Mouse (Mus musculus) cerebellum, adult 8-10 months (tissue): ENCODE measurements at regions not wholly inside any gene's neighbourhood (a gene's known extent, or its start where the extent isn't known, plus 50 kb on each side); places are given as distances from the start of the nearest gene placed in this dataset.

Source experiments
- DNase-seq: peaks from one replicate; pipeline ENCODE4 v3.0.0; 2022

DNA sequence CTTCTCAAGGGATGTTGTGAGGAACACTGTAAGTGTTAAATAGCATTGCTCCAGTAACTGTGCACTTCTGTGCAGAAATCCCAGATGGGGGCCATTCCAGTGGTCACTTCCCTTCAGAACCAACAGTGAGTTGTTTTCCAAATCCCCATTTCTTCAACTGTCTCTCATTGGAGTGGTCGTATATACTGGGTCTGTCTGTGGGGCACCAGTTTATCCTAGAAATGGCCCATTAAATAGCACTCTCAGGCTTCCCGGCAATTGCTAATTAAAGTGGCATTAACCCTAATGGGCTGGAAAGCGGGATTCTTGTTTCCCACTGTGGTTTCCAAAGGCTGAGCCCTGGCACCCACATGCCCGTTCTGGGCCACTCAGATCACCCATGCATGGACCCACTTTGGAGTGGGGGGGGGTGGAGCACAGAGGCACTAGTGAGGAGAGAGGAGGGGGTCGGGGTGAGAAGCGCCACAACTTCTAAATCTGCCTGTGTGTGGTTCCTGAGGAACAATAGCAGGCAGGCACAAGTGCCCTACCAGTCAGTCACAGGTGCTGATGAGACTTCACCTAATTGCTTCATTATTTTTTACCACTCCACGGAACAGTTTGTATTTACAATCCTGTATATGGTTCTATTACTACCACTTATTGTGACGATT, 78.1 kb downstream of the Fam204a start:
- DNase-seq = no peak

DNA sequence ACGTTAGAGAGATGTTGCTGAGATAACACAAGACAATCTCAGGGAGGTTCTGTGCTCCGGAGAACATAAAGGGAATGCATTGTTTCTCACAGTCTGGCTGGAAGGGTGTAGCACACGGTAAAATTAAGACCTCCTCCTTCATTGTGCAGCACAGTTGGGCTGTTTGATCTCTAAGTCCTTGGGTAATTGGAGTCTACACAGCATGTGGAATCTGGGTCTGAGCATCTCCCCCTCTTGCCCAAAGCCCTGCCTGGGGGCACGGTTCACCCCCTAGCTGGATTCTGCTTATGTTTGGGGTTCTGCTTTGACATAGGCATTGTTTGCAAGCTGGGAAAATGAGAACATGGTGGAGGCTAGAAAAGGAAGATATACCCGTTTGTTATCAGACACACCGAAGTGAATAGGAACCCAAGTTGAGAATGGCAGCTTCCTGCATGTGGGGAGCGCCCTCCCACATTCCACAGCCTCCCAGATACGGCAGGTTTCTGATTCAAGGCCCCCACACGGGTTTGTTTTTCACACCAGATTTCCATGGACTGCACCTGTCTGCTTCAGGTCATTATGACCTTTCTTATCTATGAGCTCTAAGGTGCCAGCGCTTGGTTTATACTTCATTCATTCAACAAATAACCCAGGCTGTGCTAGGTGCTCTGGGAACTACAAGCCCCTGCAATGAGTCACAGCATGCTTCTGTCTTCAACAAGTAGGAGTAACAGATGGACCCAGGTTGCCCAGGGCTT, 79.9 kb downstream of the Fam204a start:
- no peak for DNase-seq

DNA sequence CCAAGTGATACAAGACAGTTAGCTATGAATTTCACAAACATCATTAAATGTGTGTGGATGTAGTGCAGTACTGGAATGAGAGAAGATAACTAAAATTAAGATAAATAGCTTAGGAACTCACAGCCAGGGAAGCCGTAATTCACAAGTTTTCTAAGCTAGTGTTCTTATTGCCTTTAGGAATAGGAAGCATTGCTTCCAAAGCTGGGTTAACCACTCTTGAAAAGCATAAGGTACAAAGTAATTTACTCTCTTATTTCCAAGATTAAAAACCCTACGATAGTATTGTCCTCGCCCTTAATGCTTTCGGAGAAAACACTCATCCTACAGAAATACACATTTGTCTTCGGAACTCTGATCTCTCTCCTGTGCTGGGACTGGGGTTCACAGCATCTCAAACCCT, 81.3 kb downstream of the Fam204a start:
- no peak for DNase-seq

DNA sequence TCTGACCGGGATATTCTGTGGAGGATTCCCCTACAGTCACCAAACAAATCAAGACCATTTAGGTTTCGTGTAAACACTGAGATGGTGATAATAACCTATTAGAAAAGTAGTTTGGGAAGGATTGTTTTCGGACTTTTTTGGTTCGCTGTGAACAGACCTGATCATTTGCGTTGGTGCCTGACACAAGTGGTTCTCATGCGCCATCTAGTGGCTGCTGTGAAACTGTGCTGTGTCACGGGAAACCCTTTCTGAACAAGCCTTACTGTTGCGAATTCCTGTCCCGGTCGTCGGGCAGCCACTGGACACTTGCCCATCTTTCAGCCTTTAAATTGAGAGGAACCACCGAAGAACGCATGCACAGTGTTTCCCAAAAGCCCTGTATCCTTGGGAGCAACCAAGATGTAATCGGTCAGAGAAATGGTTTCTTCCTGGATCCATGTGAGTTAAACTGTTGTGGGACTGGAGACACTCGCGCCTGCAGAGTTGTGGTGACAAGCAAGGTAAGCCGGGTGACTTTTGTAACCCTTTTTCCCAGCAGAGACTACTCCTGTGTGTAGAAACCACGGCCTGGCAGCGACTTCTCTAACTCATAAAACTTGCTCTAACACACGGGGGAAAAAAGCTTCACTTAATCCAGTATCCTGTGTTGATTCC, 82.0 kb downstream of the Fam204a start:
- peak; percentile 73 for DNase-seq

DNA sequence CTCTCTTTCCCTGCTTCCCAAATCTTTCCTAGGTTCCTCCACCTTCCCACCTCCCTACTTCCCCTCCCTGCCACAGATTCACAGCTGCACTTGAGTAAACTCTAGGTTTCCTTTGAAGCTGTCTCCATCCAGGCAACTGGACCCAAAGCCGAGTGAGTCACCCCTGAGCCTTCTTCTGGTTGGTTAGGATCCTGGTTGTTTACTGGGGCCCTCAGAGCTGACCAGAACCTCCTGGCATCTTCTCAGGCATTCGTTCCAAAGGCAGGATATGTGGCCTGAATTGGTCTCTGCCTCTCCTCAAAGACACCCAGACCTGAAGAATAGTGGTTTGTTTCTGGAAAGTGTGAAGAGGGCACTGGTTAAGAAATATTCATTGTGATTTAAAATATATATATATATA, 87.6 kb downstream of the Fam204a start:
- no peak for DNase-seq

DNA sequence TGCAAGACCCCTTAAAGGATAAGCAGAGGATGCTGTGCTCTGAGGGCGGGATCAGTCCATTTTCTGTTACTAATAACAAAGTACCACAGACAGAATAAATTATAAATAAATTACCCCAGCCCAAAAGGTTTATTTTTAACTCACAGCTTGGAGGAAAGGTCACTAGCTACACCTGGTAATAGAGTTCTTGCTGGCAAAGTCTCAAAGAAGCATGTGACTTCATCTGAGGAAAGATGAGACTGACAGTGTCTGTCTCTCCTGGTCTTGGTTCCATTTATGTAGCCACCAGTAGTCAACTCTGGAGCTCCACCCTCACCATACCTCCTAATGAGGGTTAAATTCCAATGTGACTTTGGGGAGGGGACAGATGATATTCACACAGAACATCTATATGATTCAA, 90.0 kb downstream of the Fam204a start:
- no peak for DNase-seq

DNA sequence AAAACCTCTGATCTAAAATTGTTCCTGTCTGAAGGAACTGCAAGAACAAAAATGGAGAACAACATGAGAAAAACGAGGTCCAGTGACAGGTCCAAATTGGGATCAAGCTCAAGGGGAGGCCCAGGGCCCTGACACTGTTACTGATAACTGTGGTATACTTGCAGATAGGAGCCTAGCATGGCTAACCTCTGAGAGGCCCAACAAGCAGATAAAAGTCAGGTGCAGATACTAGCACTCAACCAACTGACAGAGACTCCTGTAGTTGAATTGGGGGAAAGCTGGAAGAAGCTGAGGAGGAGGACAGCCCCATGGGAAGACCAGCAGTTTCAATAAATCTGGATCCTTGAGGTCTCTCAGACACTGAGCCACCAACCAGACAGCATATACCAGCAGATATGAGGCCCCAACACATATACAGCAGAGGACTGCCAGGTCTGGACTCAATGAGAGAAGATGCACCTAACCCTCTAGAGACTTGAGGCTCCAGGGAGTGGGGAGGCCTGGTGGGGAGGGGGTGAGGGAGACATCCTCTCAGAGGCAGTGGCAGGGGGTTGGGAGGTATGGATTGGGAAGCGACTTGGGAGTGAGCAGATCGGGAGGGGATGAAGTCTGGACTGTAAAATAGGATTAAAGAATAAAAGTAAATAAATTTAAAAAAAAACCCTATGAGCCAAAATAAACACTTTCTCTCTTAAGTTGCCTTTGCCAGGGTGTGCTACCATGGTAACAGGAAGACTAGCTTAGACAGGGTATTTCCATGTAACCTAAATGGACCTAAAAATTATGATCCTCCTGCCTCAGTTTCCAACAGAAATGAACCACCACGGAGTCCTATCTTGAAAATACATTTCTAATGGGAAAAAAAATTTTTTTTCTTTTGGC, 91.8 kb downstream of the Fam204a start:
- no peak for DNase-seq

DNA sequence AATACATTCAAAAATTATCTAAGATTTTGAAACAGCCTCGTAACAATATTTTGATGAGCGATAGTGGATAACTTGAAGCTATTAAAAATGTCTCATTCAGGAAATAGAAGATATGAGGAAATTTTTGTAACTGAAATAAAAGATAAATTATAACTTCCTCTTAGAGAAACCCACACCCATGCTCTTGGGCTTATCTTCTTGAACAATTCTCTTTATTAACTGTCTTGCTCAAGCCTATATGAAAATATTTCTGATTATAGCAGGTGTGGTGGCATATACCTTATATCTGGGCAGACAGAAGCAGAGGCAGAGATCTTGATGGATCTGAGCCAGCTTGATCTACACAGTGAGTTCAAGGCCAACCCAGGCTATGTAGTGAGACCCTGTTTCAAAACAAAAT, 96.9 kb downstream of the Fam204a start:
- DNase-seq = no peak

DNA sequence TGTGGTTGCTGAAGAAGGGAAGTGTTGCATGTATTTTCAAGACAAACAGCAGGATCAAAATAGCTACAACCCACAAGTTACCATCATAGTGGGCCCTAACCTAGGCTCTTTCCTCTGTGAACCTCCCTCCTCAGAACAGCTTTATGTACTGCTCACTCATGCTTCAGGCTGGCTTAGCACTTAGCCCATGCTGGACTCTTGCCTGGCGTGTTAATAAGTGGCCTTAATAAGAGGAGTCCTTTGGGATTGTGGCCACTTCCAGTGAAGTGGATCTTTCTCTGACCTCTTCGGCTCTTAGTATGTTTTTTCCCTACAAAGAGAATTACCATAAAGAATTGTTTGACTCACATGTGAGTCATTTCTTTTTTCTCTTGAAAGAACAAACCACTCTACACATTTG, 101.9 kb downstream of the Fam204a start:
- DNase-seq = no peak

DNA sequence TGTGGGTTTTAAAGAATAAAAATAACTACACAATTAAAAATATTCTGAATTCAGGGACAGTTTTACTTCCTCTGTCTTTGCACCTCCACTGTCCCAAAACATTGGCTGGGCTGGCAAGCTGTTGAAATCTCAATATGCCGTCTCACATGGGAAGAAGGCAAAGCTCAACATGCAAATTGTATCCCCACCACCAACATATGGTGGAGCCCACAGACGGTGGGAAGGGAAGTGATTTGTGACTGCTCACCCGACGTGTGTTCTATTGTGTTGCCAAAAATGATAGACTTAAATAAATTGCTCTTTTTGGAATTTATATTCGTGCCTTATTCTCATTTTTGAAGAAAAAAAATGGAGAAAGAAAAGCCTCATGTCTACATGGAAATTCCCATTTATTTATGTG, 105.6 kb downstream of the Fam204a start:
- no peak for DNase-seq

DNA sequence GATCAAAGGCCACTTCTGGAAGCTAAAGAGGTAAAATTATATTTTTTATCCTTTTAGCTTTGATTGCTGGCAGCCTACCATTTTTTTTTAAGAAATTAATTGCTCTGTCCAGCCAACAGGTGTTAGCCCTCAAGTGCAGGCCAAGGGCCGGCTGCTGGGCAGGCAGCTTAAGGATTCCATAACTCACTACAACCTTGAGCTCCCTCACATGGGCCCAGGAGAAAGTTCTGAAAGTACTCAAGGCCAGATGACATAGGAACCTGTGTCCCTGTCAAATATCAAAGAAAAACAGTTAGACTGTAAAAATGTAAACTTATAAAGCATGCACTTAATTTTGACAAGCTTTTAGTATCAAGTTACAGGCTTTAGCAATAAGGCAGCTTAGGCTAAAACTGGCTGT, 107.5 kb downstream of the Fam204a start:
- no peak for DNase-seq

DNA sequence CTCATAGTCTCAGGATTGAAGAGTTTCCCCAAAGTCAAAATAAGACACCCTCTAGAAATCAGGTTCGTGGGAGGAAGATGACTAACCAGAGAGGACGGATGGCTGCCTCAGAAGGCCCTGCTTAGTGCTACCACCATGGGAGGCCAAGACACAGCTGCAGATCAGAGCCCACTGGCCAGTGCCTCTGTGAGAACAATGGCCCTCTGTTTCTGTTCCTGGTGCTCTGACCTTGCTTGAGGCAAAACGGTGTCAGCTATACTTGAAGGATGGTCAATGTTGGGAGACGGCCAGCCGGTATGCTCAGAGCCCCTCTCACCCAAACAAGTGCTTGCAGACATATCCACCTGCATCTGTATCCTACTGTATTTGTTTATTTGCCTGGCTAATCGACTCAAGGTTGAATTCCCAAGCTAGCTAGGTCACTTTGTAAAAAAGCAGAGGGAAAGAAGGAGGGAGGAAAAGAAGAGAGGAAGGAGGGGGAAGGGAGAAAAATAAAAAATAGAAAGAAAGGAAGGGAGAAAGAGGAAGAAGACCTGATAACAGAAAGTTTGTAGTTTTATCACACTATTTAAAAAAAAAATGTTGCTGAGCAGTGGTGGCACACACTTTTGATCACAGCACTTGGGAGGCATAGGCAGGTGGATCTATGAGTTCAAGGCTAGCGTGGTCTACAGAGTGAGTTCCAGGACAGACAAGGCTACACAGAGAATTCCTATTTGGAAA, 112.7 kb downstream of the Fam204a start:
- DNase-seq = no peak

DNA sequence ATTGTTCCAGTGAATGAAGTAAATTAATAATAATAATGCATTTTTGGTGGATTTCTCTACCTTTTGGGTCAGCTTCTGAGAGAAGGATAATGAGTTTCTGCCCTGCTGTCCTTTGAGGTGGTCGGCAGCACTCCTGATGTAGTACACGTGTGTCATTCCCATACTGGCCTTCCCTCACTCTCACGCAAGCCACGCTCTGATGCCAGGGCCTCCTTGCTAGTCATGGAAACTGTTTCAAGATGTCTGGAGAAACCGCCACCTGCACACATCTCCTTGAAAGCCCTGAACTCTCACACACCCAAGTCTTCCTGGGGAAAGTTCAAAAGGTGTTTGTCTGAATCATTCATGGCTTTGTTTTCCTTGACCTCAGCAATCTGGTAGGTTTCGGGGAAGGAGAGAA, 116.2 kb downstream of the Fam204a start:
- DNase-seq = no peak

DNA sequence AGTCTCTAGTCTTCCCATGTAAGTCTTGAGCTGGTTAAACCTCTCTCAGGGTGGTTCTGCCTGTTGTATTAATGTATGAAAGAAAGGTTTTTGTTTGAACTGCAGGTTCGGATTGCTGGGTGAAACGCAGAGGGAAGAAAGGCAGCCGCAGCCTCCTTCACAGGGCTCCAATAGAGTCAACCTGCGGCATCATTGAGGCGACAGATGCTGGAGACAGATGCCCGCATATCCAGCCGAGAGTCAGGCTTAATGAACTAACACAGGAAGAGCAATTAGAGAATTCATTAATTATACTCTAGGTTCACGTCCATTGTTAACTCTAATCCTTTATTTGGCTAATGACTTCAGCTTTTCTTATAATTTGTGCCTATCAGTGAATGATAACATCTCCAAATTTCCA, 117.0 kb downstream of the Fam204a start:
- DNase-seq = no peak

DNA sequence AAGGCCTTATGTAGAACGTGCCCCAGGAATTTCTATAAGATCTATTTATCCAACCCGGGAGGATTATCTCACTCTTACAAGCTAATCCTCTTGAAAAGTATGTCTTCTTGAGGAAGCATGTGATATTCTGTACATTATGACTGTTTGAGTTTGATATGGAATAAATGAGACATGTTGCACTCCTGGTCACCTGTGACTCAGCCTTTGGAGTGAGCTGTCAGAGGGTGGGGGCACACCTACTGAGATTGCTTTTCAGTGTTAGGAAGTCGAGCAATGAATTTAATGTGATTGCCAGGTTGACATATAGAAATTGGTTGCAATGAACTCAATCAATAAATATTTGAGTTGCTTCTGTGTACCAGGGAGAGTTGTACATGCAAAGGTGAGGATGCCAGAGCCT, 128.6 kb downstream of the Fam204a start:
- DNase-seq = no peak

DNA sequence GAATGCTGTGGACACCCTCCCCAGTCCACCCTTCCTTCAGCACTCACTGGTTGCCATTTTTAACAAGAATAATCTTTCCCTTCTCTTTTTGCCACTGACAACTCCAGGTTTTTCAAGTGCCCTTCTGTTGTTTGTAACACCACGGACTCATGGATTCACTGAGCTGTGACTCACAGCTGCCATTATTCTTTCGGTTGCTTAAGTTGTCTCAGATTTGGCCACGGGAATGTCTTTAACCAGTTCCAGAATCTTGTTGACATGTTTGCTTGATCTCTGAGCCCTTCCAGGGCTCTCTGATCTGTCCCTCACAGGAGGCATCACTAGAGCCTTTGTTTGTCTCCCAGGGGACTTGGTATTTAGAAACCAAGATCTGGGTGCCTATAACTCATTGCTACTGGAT, 131.5 kb upstream of the Rab11fip2 start:
- DNase-seq = no peak

DNA sequence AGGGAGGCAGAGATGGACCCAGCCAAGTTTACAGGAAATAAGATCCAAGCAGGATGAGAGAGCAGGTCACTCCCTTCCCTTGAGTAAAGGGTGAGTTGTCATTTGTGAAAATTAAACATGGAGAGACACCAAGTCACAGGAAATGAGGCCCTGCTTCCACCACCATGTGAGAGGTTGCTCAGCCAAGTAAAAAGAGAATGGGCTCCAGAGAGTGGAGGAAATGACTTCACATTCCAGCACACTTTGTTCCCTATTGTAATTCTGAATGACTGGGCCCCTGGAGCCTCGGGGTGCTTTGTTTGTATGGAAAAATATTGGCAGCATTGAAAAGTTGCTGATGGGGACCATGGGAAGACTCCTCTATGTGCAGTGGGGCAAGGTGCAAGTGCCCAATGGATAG, 129.9 kb upstream of the Rab11fip2 start:
- no peak for DNase-seq

DNA sequence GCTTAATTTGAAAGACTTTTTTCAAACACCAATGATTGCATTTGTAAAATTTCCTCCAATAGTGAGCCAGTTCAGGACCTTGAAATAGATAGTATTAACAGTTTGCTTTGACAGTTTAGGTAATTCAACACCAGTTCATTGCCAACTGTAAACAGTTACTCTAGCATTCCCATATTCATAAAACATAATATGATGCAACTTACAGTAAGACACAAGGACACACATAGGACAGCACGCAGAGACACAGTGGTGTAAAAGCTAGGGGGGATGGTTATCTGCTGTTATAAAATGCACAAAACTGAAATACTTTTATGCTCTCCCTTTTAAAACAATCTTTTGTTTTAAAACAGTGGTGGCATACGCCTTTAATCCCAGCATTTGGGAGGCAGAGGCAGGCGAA, 122.7 kb upstream of the Rab11fip2 start:
- no peak for DNase-seq

DNA sequence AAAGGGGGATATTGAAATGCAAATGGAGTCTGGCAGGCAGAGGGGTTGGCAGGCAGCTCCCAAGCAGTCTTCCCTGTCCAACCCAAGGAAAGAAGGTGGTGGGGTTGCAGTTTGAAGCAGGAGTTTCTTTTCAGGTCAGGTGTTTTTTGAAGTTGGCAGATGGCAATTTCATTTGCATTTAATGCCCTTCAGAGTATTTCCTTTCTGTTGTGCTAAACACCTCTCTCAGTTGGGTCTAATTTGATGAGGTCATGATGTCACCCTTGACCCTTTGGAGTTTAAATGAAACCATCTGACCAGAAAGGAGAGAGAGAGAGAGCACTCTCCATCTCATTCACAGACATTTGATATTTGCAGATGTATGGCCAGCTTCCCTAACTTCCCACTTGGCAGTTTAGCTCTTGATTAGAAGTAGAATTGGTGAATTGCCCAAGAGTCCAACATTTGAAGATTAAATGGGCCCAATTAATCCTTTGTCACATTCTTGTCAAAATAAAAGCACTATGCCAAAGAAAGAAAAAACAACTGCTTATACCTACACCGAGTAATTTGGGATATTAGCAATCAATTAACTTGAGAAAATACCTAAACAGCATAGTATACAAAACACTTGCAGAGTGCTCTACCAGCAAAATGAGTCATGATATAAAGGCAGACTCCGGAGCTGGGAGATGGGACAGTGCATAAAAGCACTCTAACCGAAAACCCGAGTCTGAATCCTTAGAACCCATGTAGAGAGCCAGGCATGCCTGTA, 111.8 kb upstream of the Rab11fip2 start:
- DNase-seq = no peak

DNA sequence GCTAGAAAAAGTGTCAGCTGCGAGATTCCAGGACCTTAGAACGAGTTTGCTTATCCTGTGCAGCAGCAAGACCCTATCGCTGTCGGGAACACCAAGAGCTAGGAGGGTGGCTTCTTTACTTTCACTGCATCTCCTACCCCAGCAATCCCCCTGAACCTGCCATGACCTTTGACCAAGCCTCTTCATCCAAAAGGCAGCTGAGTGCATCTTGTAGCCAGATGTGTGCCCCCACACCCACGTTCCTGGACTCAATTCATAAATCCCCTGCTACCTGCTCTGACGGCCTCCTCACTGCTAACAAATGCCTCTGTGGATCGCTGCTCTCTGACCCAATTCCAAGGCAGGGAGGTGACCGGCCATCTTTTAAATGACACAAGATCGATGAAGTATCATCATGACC, 107.7 kb upstream of the Rab11fip2 start:
- DNase-seq = no peak

DNA sequence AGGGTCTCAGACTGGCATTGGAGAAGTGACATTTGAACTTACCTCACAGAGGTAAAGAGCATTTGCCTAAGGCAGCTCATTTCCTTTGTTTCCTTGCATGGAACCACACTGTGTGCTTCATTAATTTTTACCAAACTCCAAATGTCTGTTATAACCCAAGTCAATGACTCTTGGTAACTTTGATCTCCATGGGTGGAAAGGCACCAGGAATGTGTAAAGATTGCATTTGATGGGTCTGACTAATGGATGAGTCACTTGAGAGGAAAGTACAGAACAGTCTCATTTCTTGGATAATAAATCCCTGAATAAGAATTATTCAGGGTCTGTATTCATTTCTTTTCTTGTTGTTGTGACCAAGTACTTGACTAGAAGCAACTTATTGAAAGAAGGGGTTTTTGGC, 97.3 kb upstream of the Rab11fip2 start:
- DNase-seq = no peak

DNA sequence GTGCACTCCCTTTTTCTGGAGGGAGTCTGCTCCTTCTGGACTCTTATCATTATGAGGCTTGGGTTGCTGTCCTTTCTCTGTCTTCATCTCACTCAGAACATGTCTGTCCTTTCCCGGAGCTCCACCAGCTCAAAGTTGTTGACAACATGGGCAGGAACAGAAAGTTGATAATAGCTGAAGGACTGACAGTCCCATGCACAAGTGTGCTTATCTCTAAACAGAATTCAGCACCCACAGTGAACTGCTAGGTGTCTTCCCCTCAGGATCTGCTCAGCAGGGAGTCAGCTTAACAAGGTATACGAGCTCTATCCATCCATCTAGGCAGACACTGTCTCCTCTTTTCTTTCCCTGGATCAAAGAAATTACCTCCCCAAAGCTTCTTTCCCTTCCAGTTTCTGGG, 89.2 kb upstream of the Rab11fip2 start:
- DNase-seq = no peak
